Mouse (Mus musculus): ENCODE measurements around the gene Fam3b. TPM values are rescaled to one million over a fixed set of nuclear protein-coding genes. Genes with fewer than 3 reads are reported as not detected.

Fam3b gene
- polyA plus RNA-seq, 1 experiment from 2014 or later = 2.2 TPM

GRCm38 (mm10) chr16:97512347-97512751 lies 2.3 kb downstream of the Fam3b start:
- H3K9ac ChIP-seq = no peak overlapping the region
- H3K27ac ChIP-seq = no peak overlapping the region
- no peaks in the 10 kb centered on the region for H3K27me3 ChIP-seq
- no peaks in the 10 kb centered on the region; the same call in 1 of the 2 replicates for H3K4me1 ChIP-seq
- no peak overlapping the region for H3K4me2 ChIP-seq
- no peak overlapping the region for H3K4me3 ChIP-seq
- WGBS = 87% methylated on average over 12 of the region's 12 CpGs
- H3K36me3 ChIP-seq = no peaks in the 10 kb centered on the region
- 0 out of 2 replicates have a peak, but pooled peaks have one; percentile 10 for ATAC-seq (ENCODE audit: insufficient number of reproducible peaks, low FRiP score, low TSS enrichment, low read depth)
- H3K9me3 ChIP-seq = no peaks in the 10 kb centered on the region

- H3K9me3 ChIP-seq = no peaks in the 10 kb centered on the region
- no peaks in the 10 kb centered on the region; the same call in 1 of the 2 replicates for H3K4me1 ChIP-seq
- H3K4me3 ChIP-seq = no peak overlapping the region
- H3K36me3 ChIP-seq = no peaks in the 10 kb centered on the region
- H3K9ac ChIP-seq = no peak overlapping the region
- no peaks in the 10 kb centered on the region for H3K27me3 ChIP-seq
- ATAC-seq (ENCODE audit: insufficient number of reproducible peaks, low FRiP score, low TSS enrichment, low read depth) = no peak
- no peak overlapping the region for H3K27ac ChIP-seq
- no peak overlapping the region for H3K4me2 ChIP-seq
Measured at GRCm38 (mm10) chr16:97511495-97511894, 3.1 kb downstream of the Fam3b start.

- Histone ChIP-seq H3K36me3 (no peaks in the 10 kb centered on the region), H3K9me3 (no peaks in the 10 kb centered on the region), H3K4me2 (no peak overlapping the region), H3K4me1 (no peaks in the 10 kb centered on the region; the same call in 1 of the 2 replicates), H3K9ac (no peak overlapping the region), H3K27ac (no peak overlapping the region), H3K4me3 (no peak overlapping the region), H3K27me3 (no peaks in the 10 kb centered on the region)
- 15% methylated on average over 5 of the region's 5 CpGs for WGBS
- ATAC-seq (ENCODE audit: insufficient number of reproducible peaks, low FRiP score, low TSS enrichment, low read depth) = no peak
Measured at GRCm38 (mm10) chr16:97510849-97511248, 3.8 kb downstream of the Fam3b start.

GRCm38 (mm10) chr16:97507783-97508182 lies 6.8 kb downstream of the Fam3b start:
- H3K36me3 ChIP-seq = no peaks in the 10 kb centered on the region
- ATAC-seq (ENCODE audit: insufficient number of reproducible peaks, low FRiP score, low TSS enrichment, low read depth) = no peak
- no peaks in the 10 kb centered on the region for H3K9me3 ChIP-seq
- H3K27me3 ChIP-seq = no peaks in the 10 kb centered on the region
- no peak overlapping the region for H3K9ac ChIP-seq
- no peaks in the 10 kb centered on the region; the same call in 1 of the 2 replicates for H3K4me1 ChIP-seq
- no peak overlapping the region for H3K27ac ChIP-seq
- no peak overlapping the region for H3K4me3 ChIP-seq
- no peak overlapping the region for H3K4me2 ChIP-seq

- Histone ChIP-seq H3K9me3 (no peaks in the 10 kb centered on the region), H3K27me3 (no peaks in the 10 kb centered on the region), H3K36me3 (no peaks in the 10 kb centered on the region), H3K4me1 (no peaks in the 10 kb centered on the region), H3K4me2 (no peak overlapping the region), H3K27ac (no peak overlapping the region), H3K9ac (no peak overlapping the region), H3K4me3 (no peak overlapping the region)
- WGBS = 67% methylated on average over 3 of the region's 3 CpGs
- no peak for ATAC-seq (ENCODE audit: insufficient number of reproducible peaks, low FRiP score, low TSS enrichment, low read depth)
Measured at GRCm38 (mm10) chr16:97504793-97505192, 9.8 kb downstream of the Fam3b start.

GRCm38 (mm10) chr16:97503849-97504248 lies 10.8 kb downstream of the Fam3b start:
- WGBS = 86% methylated on average over 3 of the region's 3 CpGs
- Histone ChIP-seq H3K9ac (no peak overlapping the region), H3K4me2 (no peak overlapping the region), H3K9me3 (no peaks in the 10 kb centered on the region), H3K27ac (no peak overlapping the region), H3K4me1 (no peaks in the 10 kb centered on the region), H3K36me3 (no peaks in the 10 kb centered on the region), H3K4me3 (no peak overlapping the region), H3K27me3 (no peaks in the 10 kb centered on the region)
- no peak for ATAC-seq (ENCODE audit: insufficient number of reproducible peaks, low FRiP score, low TSS enrichment, low read depth)

- 84% methylated on average over 7 of the region's 7 CpGs for WGBS
Measured at GRCm38 (mm10) chr16:97500901-97501300, 13.7 kb downstream of the Fam3b start.

GRCm38 (mm10) chr16:97499450-97499849 lies 15.2 kb downstream of the Fam3b start:
- ATAC-seq (ENCODE audit: insufficient number of reproducible peaks, low FRiP score, low TSS enrichment, low read depth) = no peak
- no peaks in the 10 kb centered on the region for H3K4me1 ChIP-seq
- WGBS = 81% methylated on average over 7 of the region's 7 CpGs
- no peak overlapping the region for H3K9ac ChIP-seq
- no peaks in the 10 kb centered on the region for H3K9me3 ChIP-seq
- H3K27me3 ChIP-seq = no peaks in the 10 kb centered on the region
- no peaks in the 10 kb centered on the region for H3K36me3 ChIP-seq
- no peak overlapping the region for H3K4me2 ChIP-seq
- H3K27ac ChIP-seq = no peak overlapping the region
- no peak overlapping the region for H3K4me3 ChIP-seq

More at GRCm38 (mm10) chr16:97500901-97501300, 13.7 kb downstream of the Fam3b start:
- Histone ChIP-seq H3K27me3 (no peaks in the 10 kb centered on the region), H3K4me3 (no peak overlapping the region), H3K27ac (no peak overlapping the region), H3K9ac (no peak overlapping the region), H3K9me3 (no peaks in the 10 kb centered on the region), H3K4me1 (no peaks in the 10 kb centered on the region), H3K4me2 (no peak overlapping the region), H3K36me3 (no peaks in the 10 kb centered on the region)
- ATAC-seq (ENCODE audit: insufficient number of reproducible peaks, low FRiP score, low TSS enrichment, low read depth) = no peak

- ATAC-seq (ENCODE audit: insufficient number of reproducible peaks, low FRiP score, low TSS enrichment, low read depth) = no peak
- Histone ChIP-seq H3K27me3 (no peaks in the 10 kb centered on the region), H3K36me3 (no peaks in the 10 kb centered on the region), H3K4me1 (no peaks in the 10 kb centered on the region), H3K9me3 (no peaks in the 10 kb centered on the region), H3K9ac (no peak overlapping the region), H3K4me3 (no peak overlapping the region), H3K27ac (no peak overlapping the region), H3K4me2 (no peak overlapping the region)
- WGBS = 91% methylated on average over 3 of the region's 3 CpGs
Measured at GRCm38 (mm10) chr16:97498139-97498538, 16.5 kb downstream of the Fam3b start.

GRCm38 (mm10) chr16:97497682-97498081 lies 16.9 kb downstream of the Fam3b start:
- Histone ChIP-seq H3K9ac (no peak overlapping the region), H3K4me3 (no peak overlapping the region), H3K4me1 (no peaks in the 10 kb centered on the region), H3K4me2 (no peak overlapping the region), H3K27ac (no peak overlapping the region), H3K9me3 (no peaks in the 10 kb centered on the region), H3K36me3 (no peaks in the 10 kb centered on the region), H3K27me3 (no peaks in the 10 kb centered on the region)
- ATAC-seq (ENCODE audit: insufficient number of reproducible peaks, low FRiP score, low TSS enrichment, low read depth) = no peak
- WGBS = 55% methylated on average over 5 of the region's 5 CpGs

- no peaks in the 10 kb centered on the region for H3K9me3 ChIP-seq
- H3K4me3 ChIP-seq = no peak overlapping the region
- H3K4me2 ChIP-seq = no peak overlapping the region
- H3K9ac ChIP-seq = no peak overlapping the region
- no peak overlapping the region for H3K27ac ChIP-seq
- no peak for ATAC-seq (ENCODE audit: insufficient number of reproducible peaks, low FRiP score, low TSS enrichment, low read depth)
- no peaks in the 10 kb centered on the region for H3K27me3 ChIP-seq
- 49% methylated on average over 3 of the region's 3 CpGs for WGBS
- H3K4me1 ChIP-seq = no peaks in the 10 kb centered on the region
- no peaks in the 10 kb centered on the region for H3K36me3 ChIP-seq
Measured at GRCm38 (mm10) chr16:97496026-97496425, 18.6 kb downstream of the Fam3b start.

GRCm38 (mm10) chr16:97492369-97492768 lies 22.2 kb downstream of the Fam3b start:
- Histone ChIP-seq H3K9ac (no peak overlapping the region), H3K27me3 (no peaks in the 10 kb centered on the region), H3K9me3 (no peaks in the 10 kb centered on the region), H3K4me2 (no peak overlapping the region), H3K4me3 (no peak overlapping the region), H3K4me1 (0 out of 2 replicates have a peak, but pooled peaks cover 3% of the 10 kb centered on the region), H3K36me3 (no peaks in the 10 kb centered on the region), H3K27ac (no peak overlapping the region)
- ATAC-seq (ENCODE audit: insufficient number of reproducible peaks, low FRiP score, low TSS enrichment, low read depth) = no peak
- WGBS = 75% methylated on average over 1 of the region's 1 CpGs

- no peak for ATAC-seq (ENCODE audit: insufficient number of reproducible peaks, low FRiP score, low TSS enrichment, low read depth)
- H3K36me3 ChIP-seq = no peaks in the 10 kb centered on the region
Measured at GRCm38 (mm10) chr16:97478655-97479054, 36.0 kb downstream of the Fam3b start.

More at GRCm38 (mm10) chr16:97478655-97479054, 36.0 kb downstream of the Fam3b start:
- Histone ChIP-seq H3K27me3 (no peaks in the 10 kb centered on the region), H3K9me3 (no peaks in the 10 kb centered on the region), H3K4me3 (no peak overlapping the region), H3K27ac (no peak overlapping the region), H3K4me2 (no peak overlapping the region), H3K4me1 (no peaks in the 10 kb centered on the region), H3K9ac (no peak overlapping the region)
- 69% methylated on average over 2 of the region's 2 CpGs for WGBS

All from limb, embryonic 15.5 days (tissue).